Mouse (Mus musculus) megakaryocyte, embryonic 14.5 days (primary cell): ENCODE measurements around the gene Fgfr4.

Experiments
- FLI1 ChIP-seq: IDR thresholded peaks from 2 replicates; pipeline ENCODE4 v1.6.1; 2012; ENCODE audit warnings: low read length, inconsistent platforms, mixed read lengths
- GATA1 ChIP-seq: IDR thresholded peaks from 3 replicates; pipeline ENCODE4 v1.6.1; 2012; ENCODE audit warnings: mixed read lengths, low read length, inconsistent platforms, borderline replicate concordance

DNA sequence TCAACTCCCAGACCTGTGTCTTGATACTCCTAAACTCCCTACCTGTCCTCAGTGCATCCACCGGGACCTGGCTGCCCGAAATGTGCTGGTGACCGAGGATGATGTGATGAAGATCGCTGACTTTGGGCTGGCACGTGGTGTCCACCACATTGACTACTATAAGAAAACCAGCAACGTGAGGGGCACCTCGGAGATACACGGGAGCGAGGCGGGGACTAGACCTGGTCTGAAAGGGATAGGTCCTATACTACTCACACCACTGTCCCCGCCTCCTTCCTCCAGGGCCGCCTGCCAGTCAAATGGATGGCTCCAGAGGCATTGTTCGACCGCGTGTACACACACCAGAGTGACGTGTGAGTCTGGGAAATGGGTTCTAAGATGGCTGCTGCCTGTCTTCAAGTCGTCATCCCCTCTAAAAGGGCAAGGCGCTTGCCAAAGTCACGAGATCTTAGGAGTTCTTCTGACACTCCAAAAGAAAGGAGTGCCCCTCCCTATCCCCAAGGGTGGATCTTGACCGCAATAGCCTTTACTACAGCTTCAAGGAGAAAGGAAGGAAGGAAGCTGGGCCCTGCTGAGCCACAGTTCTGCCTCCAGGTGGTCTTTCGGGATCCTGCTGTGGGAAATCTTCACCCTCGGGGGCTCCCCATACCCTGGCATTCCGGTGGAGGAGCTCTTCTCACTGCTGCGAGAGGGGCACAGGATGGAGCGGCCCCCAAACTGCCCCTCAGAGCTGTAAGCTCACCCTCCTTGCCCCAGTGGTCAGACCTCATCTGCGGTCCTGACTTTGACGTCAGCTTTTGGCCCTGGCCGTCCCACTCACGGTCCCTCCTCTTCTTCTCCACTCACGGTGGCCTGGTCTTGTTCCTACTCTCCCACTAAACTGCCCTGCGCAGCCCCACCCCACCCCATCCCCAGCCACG is 14.6 kb downstream of the Fgfr4 start:
- TF ChIP-seq GATA1 = no peak
- TF ChIP-seq FLI1 = no peak
